Mouse (Mus musculus): ENCODE measurements at regions not wholly inside any gene's neighbourhood (a gene's known extent, or its start where the extent isn't known, plus 50 kb on each side); places are given as distances from the start of the nearest gene placed in this dataset.
"Not testable (repeated sequence)": the region's sequence is repeated elsewhere in the genome, so short reads cannot be mapped to it uniquely, and the experiment has no call there.

DNA sequence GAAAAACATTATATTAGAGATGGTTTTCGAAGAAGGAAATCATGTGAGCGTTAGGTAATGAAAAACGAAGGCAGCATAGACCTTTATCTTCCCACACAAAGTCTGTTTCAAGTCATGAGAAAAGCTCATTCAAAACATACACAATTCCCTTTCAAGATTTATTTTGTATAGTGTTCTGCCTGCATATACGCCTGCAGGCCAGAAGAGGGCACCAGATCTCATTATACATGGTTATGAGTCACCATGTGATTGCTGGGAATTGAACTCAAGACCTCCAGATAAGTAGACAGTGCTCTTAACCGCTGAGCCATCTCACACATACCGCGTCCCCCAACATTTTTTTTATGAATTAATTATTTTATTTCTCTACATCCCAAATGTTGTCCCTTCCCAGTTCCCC is 578.3 kb upstream of the Ccdc54 start:
- in situ Hi-C loops (cut with MboI, MseI) = no loop called here

DNA sequence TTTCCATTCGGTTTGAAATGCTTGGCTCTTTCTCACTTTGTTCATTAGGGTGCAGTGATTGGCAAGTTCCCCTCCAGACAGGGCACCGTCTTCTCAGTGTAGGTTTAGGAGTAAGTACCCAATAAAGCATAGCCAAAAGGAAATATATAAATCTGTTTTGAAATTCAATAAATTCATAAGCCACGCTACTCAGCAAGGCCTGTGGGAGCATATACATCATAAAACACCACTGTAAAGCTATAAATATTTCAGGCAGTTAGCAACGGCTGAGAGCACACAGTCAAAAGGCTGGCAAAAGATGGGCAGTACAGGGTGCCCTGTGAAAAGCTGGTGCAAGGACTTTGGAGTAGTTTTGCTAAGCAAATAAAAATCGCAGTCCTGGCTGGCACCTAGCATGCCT is 569.8 kb upstream of the Ccdc54 start:
- in situ Hi-C loops (cut with MboI, MseI) = no loop called here

- in situ Hi-C loops (cut with MboI, MseI) = no loop called here
Observed at GRCm38 (mm10) chr16:51138575-51138974, 547.6 kb upstream of the Ccdc54 start.

DNA sequence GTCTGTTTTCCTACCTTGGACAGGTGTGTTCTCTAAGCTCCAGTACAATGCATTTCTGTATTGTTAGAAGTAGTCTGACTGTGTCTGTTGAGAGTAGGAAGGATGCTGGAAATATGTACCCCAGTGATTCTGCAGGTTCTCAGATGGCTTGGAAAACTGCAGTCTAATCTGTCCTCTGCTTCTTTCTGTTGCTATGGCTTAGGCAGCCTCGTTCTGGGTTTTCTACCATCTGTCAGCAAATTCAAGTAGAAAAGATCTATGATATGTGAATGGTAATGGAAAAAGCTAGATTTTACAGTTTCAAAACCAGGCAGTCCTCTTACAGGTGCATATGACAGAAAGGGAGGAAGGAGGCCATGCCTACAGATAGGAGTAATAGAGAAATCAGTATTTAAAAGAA is 528.9 kb upstream of the Ccdc54 start:
- in situ Hi-C loops (cut with MboI, MseI) = no loop called here

DNA sequence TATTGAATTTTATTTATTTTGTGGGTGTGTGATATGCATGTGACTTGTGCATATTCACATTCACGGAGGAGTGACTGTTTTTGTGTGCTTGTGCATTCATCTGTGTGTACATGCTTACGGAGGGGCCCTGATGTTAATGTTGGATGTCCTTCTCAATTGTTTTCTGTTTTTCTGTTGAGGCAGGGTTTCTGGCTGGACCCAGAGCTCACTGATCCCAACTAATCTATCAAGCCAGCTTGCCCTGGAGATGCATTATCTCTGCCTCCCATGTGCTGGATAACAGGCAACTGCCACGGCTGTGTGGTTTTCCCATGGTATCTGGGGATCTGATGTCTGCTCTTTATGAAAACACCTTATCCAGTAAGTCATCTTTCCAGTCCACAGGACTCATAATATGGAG is 527.4 kb upstream of the Ccdc54 start:
- in situ Hi-C loops (cut with MboI, MseI) = no loop called here

DNA sequence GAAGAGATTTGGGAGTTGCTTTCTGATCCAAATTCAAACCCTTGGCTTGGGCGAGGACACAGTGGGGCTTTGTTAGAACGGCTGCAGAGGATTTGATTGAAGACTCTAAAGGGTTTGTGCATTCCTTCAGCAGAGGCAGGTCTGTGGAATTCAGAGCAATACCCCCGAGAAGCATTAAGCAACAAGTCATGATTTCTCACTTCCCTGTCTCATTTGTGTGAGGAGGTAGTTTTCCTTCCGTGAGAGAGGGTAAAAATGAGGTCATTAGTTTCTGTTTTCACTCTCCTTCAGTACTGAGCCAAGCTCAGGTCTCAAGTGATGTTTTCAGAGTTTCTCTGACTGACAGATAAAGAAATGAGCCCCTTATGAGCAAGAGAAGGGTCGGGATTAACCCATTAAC is 526.9 kb upstream of the Ccdc54 start:
- in situ Hi-C loops (cut with MboI, MseI) = no loop called here

- in situ Hi-C loops (cut with MboI, MseI) = no loop called here
Observed at GRCm38 (mm10) chr16:51109864-51110263, 518.9 kb upstream of the Ccdc54 start.

DNA sequence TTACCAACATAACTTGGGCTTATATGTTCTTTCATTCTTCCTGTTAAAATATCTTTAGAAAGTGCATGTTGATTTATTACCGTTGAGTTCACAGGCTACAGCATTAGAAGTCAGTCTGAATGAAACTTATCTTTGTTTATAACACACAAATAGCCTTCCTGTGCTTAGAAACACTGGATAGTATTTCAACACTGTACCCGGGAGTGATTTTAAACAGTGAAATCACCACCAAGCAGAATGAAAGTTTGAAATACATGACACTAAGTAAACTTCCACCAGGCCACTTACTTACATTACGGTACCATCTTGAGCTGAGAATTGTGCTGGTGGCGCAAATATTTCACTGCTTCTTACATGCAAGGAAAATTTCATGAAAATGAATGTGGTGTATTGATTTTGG is 516.5 kb upstream of the Ccdc54 start:
- in situ Hi-C loops (cut with MboI, MseI) = no loop called here

DNA sequence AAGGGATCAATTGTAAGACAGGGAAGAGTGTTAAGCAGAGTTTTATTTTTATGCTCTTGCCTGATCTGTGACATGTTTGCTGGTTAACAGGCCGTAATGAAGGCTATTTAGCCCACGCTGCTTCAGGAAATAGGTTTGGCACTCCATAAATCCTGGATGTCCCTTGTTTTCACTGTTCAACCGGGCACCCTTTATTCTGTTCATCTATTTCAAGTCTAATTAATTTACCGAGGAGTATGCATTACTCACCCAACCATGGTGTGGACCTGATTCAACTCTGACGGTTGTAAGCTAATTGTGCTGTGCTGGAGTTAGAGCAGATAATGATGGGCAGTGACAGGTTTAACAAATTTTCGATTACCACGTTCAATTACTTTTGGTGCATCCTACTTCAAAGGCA is 495.6 kb upstream of the Ccdc54 start:
- in situ Hi-C loops (cut with MboI, MseI) = no loop called here

- in situ Hi-C loops (cut with MboI, MseI) = no loop called here
Observed at GRCm38 (mm10) chr16:51080146-51080545, 489.2 kb upstream of the Ccdc54 start.

GRCm38 (mm10) chr16:51048650-51049049 is 457.7 kb upstream of the Ccdc54 start:
- in situ Hi-C loops (cut with MboI, MseI) = loop anchor here in 1 of 2 experiments (10.0 kb wide), 1 partner anchor 84 kb away; no protein-coding TSS in a partner anchor

DNA sequence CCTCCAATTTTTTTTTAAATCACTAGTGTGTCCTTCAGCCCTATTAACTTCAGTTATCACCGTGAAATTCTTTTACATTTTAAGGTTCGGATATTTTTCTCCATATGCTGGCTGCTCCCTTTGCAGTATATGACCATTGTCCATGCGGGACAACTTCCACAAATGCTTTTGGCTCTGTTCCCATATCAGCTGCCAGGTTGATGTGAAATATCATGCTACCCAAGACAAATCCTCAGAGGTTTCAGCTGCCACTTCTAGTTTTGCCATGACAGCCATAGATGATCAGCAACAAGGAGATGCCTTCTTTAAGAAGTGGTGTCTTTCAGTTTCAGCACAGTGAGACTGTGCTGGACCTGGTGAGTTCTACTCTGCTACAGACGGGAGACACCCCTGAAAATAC is 457.2 kb upstream of the Ccdc54 start:
- in situ Hi-C loops (cut with MboI, MseI) = loop anchor here in 1 of 2 experiments (10.0 kb wide), 1 partner anchor 83 kb away; no protein-coding TSS in a partner anchor

DNA sequence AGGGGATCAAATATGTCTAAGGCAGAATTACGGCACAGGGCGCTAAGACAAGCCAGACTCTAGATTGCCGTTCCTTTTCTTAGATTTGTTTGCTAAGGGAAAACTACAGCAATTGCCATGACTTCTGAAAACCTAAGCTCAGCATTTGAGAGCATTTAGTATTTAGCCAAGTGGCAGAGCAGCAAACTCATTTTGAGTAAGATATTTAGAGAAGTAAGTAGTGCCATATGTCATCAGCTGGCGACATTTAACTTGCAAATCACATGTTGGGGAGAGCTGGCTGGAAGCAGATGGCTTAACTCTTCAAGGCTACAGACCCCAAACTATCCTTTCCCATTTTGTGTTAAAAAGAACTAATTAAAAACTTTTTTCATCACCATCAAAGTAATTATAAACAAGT is 450.4 kb upstream of the Ccdc54 start:
- in situ Hi-C loops (cut with MboI, MseI) = loop anchor here in 1 of 2 experiments (10.0 kb wide), 1 partner anchor 77 kb away; no protein-coding TSS in a partner anchor

DNA sequence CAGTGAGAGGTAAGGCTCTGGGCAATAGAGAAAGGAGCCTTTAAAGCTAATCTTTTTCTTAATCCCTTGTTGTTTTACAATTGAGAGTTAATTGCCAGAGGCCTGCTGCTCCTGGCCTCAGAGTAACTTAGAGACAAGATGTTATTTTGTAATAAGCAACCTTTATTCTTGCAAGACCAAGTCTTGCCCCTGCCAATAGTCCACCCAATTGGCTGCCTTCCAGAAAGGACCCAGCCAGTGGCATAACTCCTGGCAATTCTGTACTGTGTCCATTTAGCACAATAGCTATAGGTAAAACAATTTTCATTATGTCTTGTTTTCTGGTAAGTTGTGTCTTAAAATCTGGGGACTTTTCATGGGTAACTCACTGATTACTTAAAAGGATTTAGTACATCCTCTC is 411.9 kb upstream of the Ccdc54 start:
- in situ Hi-C loops (cut with MboI, MseI) = no loop called here

GRCm38 (mm10) chr16:50964395-50964794 is 373.4 kb upstream of the Ccdc54 start:
- in situ Hi-C loops (cut with MboI, MseI) = loop anchor here in 1 of 2 experiments (10.0 kb wide), 1 partner anchor 80 kb away; no protein-coding TSS in a partner anchor

GRCm38 (mm10) chr16:50944091-50944490 is 353.1 kb upstream of the Ccdc54 start:
- in situ Hi-C loops (cut with MboI, MseI) = no loop called here

DNA sequence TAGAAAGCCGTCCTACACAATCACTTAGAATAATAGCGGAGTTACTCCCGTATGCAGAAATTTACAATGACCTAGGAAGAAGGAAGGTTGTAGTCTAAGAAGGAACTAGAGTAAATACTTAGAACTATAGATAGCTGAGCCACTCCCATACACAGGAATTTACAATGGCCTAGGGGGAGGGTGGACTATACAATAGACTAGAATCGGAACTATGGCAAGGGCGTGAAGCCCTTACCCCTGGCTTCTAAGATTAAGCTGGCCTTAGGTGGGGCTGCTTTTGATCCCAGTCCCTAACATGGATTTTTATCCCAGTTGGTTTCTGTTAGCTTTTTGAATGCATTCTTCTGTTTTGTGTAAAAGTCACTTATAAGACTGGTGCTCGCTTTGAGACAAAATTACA is 352.6 kb upstream of the Ccdc54 start:
- in situ Hi-C loops (cut with MboI, MseI) = not testable (repeated sequence)

- in situ Hi-C loops (cut with MboI, MseI) = no loop called here
Observed at GRCm38 (mm10) chr16:50942291-50942690, 351.3 kb upstream of the Ccdc54 start.

DNA sequence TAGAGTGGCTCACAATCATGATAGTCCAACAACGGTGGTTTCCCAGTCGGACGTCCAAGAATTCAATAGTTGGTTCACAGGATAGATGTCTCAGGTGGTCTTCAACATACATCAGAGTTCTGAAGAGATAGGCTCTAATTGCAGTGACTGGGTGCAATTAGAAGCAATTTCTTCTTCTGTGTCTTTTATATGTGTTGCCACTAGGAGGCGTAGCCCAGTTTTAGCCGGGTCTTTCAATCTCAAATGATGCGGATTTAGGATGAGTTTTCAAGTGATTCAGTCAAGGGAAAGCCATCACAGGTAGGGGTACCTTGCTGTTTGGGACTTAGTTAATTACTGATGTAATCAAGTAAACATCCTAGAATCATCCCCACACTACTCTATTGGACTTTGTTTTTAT is 348.4 kb upstream of the Ccdc54 start:
- in situ Hi-C loops (cut with MboI, MseI) = no loop called here

DNA sequence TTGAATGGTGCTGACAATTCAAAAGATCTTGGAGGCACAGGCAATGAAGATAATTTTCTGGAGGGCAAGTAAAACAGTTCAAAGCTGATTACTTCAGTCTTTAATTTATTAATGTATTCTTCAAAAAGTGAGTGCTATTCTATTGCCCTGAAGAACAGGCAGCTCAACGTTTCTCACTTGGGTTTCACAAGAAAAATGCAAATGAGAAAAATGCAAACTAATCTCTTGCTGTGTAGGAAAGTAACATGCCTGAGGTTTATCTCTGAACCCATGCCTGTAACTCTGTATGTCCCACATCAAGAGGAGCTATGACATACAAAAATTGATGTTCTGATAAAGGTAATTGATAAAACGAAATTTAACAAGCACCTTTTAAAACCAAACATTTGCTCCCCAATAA is 316.8 kb upstream of the Ccdc54 start:
- in situ Hi-C loops (cut with MboI, MseI) = no loop called here

- in situ Hi-C loops (cut with MboI, MseI) = no loop called here
Observed at GRCm38 (mm10) chr16:50899151-50899550, 308.2 kb upstream of the Ccdc54 start.

DNA sequence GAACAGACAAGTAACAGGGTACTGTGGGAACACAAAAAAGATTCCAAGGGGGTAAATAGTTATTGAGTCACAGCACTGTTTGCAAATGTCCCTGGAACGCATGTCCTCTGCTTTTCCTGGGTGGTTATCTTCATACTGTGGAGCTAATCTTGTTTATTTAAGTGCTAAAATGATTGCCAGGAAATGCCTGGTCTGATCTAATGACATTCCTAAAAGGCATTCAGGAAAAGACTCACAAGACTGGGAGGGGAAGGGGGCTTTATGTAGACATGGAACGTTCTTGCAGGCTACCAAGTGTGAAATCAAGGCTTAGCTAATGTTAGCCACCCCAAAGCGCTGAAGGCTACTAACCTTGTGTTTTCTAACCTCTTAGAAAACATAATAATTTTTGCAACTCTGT is 287.0 kb upstream of the Ccdc54 start:
- in situ Hi-C loops (cut with MboI, MseI) = no loop called here

DNA sequence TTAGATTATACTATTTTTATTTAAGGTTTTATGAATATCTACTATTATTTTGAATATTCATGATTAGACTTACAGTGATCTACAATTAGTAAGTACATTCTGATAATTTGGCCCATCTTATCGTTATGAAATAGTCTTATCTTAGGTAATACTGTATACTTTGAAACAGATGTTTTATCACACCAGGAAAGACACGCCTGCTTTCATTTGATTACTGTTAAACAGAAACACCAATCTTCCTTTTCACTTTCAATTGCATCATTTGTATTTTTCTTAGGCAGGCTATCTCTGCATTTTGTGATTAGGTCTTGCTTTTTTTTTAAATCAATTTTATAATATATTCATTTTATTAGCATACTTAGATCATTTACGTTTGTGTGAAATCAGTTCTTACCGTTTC is 280.4 kb upstream of the Ccdc54 start:
- in situ Hi-C loops (cut with MboI, MseI) = no loop called here

DNA sequence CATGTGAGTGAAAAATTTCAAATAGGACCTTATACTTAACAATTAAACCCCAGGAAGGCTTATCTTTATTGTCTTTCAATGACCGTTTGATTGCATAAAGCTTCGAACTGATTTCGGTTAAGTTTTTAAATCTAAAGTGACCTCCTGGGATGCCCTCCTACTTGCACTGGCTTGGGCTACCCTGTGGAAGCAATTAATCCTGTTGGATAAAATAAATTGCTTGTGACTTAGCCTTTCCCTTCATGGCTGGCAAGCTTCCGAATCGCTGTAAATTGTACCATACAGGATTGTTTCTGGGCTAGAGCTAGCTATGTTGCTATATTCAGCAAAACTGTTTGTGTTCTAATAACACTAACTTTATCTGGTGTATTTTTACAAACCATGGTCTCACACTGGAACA is 272.6 kb upstream of the Ccdc54 start:
- in situ Hi-C loops (cut with MboI, MseI) = no loop called here
